Mouse (Mus musculus) B cell, adult 62 days (primary cell): ENCODE measurements around the gene Pa2g4. TPM values are rescaled to one million over a fixed set of nuclear protein-coding genes. Genes with fewer than 3 reads are reported as not detected.

Experiments
- total RNA-seq: library from RNA; stranded (reverse); gene quantifications from 4 replicates; pipeline ENCODE4 v1.2.4, GENCODE M21; 2023

Gene Pa2g4
- 73.4 to 79.8 TPM (median 76.2 TPM) in 4 replicates for total RNA-seq

DNA sequence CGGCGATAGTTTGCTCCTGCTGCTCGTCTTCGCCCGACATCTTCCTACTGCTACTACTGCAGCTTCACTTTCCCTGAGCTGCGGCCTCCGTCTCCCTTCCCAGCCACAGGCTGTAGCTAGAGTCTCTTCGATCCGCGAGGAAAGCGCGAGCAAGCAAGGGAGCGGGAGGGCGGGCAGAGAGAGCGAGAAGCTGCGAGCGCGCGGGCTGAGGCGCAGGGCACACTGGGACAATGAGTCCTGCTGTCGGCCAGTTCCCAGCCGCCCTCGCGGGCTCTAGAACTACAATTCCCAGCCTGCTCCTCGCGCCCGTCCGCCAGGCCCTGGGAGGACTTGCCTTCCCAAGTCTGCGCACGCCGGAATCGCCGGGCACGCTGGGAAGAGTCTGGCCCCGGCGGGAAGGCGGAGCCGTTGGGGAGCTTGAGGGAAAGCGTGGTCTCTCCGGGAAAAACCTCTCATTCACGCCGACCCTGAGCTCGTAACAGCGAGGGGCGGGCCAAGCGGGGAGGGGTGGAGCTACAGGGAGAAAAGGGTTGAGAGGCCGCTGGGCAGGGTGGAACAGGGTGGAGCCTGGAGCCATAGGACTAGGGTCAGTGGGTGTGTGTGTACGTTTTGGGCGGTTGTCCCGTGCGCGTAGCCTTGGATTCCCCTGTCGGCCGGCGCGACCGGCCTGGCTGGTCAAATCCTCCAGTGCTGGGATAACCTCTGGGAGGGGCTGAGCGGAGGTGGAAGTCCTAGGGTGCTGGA lies at the start of gene Pa2g4:
Pa2g4 (minus strand) TSS at position 200 of the 744 bp plus-strand sequence.

DNA sequence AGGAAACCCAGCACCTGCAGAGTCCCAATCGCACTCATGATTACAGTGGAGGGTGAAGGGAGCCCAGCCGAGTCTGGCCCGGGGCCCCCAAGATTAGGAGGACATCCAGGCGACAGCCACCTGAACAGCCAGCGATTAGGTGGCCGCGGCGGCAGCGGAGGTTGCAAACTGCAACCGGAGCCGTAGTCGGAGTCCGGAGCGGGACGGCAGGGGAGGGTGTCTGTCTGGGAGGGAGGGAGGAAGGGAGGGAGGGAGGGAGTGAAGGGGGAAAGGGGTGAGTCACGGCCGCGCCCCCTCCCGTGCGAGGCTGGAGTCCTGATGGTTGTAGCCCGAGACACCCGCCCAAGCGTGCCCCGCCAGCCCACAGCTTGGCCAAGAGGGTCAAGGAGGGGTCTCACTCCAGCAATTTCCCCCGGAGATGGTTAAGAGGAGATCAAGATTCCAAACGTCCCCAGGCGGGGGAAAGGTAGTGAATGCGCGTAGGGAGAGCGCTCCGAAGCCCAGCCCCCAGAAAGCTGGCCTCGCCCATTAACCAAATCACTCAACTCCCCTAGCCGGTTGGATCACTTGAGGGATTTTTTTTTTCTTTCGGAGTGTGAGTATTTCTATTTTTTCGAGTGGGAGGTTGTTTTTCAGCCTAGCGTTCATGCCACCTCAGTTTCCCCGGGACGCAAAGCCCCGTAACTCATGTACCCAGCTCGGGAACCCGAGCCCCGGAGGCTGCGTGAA lies 23.8 kb upstream of the Pa2g4 start, which contains the start of gene Erbb3:
Erbb3 (minus strand) TSS at position 189 of the 729 bp plus-strand sequence.

DNA sequence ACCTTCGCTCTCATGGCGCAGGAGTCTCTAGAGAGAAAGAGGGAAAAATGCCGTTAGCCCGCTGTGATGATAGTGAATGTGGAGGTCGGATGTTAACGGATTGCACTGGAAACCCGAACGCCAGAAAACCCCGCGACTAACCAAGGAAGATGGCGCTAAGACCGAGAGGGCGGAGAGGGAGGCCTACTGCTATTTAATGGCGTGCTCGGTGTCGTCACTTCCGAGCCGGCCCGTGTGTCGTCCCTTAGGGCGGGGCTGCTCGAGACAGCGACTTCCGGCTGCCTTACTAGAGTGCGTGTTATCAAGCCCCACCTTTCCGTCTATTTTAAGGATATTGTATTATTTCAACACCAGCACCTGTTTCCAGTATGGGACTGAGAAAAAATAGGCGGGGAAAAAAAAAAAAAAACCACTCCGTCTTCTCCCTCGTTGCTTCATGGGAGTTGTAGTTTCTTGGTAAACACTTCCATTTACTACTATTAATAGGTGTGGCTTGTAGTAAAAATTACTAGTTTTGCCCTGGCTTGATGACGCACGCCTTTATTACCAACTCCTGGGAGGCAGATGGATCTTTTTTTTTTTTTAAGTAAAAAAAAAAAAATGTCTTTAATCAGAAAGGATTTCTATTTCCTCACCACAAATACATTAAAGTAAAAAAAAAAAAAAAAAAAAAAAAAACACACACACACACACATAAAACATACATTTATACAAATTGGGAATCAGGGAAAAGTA lies 16.7 kb downstream of the Pa2g4 start, which contains the start of gene Rpl41:
Rpl41 (minus strand) TSS at position 359 of the 735 bp plus-strand sequence.

DNA sequence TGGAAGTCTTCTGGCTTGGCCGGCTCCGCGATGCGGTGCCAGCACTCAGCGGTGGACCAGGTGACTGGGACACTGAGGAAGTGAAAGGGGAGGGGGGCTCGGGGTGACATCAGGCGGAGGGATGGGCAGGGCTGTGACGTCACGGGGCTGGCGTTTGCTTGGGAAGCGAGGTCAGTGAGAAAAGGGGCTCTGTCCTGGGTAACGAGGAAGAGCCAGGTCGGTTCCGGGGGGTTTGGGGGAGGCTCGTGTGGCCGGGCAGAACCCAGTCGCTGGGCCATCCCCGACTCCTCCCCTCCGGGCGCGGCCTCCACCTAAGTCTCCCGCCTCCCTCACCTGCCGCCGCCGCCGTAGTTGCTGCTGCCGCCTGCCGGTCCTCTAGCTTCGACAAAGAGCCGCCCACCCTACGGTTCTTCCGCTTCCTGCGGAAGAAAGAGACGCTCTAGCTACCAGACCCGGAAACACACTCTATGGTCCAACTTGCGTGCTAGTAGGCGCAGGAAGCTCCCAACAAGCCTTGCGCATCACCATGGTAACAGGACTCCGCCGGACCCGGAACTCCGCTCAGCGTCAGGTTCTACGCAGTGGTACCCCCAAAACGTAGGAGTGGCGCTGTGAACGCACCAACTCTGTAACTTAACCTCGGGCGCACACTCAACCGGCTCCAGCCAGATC lies 18.3 kb downstream of the Pa2g4 start, which contains the start of gene Zc3h10:
Zc3h10 (minus strand) TSS at position 414 of the 672 bp plus-strand sequence.

DNA sequence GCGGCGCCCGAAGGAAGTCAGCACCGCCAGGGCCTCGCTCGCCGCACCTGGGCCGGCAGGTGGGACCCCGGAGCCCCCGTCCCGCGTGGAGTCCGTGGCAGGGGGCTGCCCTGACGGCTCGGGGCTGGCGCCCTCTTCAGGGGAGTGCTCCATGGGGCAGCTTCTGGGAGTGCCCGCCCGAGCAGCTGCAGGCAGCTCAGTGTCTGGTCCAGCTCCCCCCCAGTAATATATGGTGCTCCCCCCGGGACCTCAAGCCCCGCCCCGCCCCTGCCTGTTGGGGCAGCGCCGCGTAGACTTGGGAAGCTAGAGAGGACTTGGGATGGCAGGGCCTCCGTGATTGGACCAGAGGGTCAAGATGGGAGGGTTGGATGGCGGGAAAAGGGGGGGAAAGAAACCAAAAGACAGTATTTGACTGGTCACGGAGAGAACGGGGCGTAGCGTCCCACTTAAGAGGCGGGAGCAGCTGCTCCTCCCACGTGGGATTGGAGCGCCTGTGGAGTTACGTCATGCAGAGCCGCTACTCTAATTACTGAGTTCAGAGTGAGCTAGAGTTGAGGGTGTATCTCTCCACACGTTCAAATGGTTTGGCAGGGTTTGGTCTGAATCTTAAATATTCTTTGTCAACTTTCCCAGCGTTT lies 40.0 kb downstream of the Pa2g4 start, which contains the start of gene Esyt1:
Esyt1 (minus strand) TSS at position 201 of the 638 bp plus-strand sequence.

Other genes starting within 250 kb of the Pa2g4 start
- gene Cnpy2, start 243.5 kb downstream of the Pa2g4 start, total RNA-seq, result 18.8 to 20.8 TPM (median 19.5 TPM) in 4 replicates
- gene Cs, start 228.3 kb downstream of the Pa2g4 start, total RNA-seq, result 101 to 110 TPM (median 110 TPM) in 4 replicates
- 28.6 to 37.3 TPM (median 32.6 TPM) in 4 replicates for gene Coq10a, start 197.0 kb downstream of the Pa2g4 start, total RNA-seq
- 67.5 to 68.6 TPM (median 68.3 TPM) in 4 replicates for gene Ankrd52, start 188.9 kb downstream of the Pa2g4 start, total RNA-seq
- gene Slc39a5, start 164.8 kb downstream of the Pa2g4 start, total RNA-seq, result not detected in 4 replicates
- 39.1 to 49.2 TPM (median 47.1 TPM) in 4 replicates for gene Nabp2, start 154.5 kb downstream of the Pa2g4 start, total RNA-seq
- 61.4 to 67.3 TPM (median 65.5 TPM) in 4 replicates for gene Rnf41, start 154.3 kb downstream of the Pa2g4 start, total RNA-seq
- gene Smarcc2, start 106.7 kb downstream of the Pa2g4 start, total RNA-seq, result 145 to 160 TPM (median 147 TPM) in 4 replicates
- 488 to 539 TPM (median 516 TPM) in 4 replicates for gene Myl6, start 71.8 kb downstream of the Pa2g4 start, total RNA-seq
- gene Myl6b, start 67.3 kb downstream of the Pa2g4 start, total RNA-seq, result 0.58 to 0.75 TPM in 2 of 4 replicates, not detected in the others
- 224 to 242 TPM (median 239 TPM) in 4 replicates for gene Esyt1, start 40.1 kb downstream of the Pa2g4 start, total RNA-seq
- 85.5 to 103 TPM (median 90.6 TPM) in 4 replicates for gene Zc3h10, start 18.2 kb downstream of the Pa2g4 start, total RNA-seq
- 3,750 to 3,896 TPM (median 3,770 TPM) in 4 replicates for gene Rpl41, start 16.7 kb downstream of the Pa2g4 start, total RNA-seq
- 1.0 to 1.2 TPM (median 1.1 TPM) in 4 replicates for gene Erbb3, start 23.7 kb upstream of the Pa2g4 start, total RNA-seq
- 1,181 to 1,252 TPM (median 1,193 TPM) in 4 replicates for gene Rps26, start 60.8 kb upstream of the Pa2g4 start, total RNA-seq
- gene Ikzf4, start 80.0 kb upstream of the Pa2g4 start, total RNA-seq, result 0.19 to 0.27 TPM in 2 of 4 replicates, not detected in the others
- gene Suox, start 108.1 kb upstream of the Pa2g4 start, total RNA-seq, result 6.8 to 8.6 TPM (median 7.5 TPM) in 4 replicates
- gene Rab5b, start 130.3 kb upstream of the Pa2g4 start, total RNA-seq, result 54.8 to 63.6 TPM (median 59.7 TPM) in 4 replicates
- 0.54 to 2.0 TPM (median 0.80 TPM) in 4 replicates for gene Pmel, start 138.2 kb upstream of the Pa2g4 start, total RNA-seq
- 51.3 to 55.3 TPM (median 52.6 TPM) in 4 replicates for gene Cdk2, start 139.0 kb upstream of the Pa2g4 start, total RNA-seq
- gene Dgka, start 178.9 kb upstream of the Pa2g4 start, total RNA-seq, result 172 to 181 TPM (median 175 TPM) in 4 replicates
- 36.5 to 49.4 TPM (median 42.4 TPM) in 4 replicates for gene Pym1, start 181.9 kb upstream of the Pa2g4 start, total RNA-seq
- 0.24 to 0.47 TPM in 2 of 4 replicates, not detected in the others for gene Mmp19, start 224.9 kb upstream of the Pa2g4 start, total RNA-seq
- 65.7 to 75.6 TPM (median 69.1 TPM) in 4 replicates for gene Dnajc14, start 238.1 kb upstream of the Pa2g4 start, total RNA-seq
- 11.7 to 17.1 TPM (median 14.3 TPM) in 4 replicates for gene Tmem198b, start 238.4 kb upstream of the Pa2g4 start, total RNA-seq